Mouse (Mus musculus): ENCODE measurements around the gene Rln3.

DNA sequence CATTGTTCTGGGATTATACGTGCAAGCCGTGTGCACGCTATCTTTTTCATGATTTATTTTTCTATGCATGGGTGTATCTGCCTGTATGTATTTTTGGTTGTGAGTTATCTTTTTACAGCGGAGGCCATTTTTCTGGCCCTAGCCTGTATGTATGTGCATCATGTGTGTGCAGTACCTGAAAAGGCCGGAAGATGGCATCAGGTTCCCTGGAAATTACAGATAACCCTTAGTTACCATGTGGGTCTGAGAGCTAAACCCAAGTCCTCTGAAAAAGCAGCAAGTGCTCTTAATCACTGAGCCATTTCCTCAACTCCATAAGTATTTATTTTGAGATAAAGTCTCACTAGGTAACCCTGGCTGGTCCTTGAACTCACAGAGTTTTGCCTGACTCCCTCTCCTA lies 8.4 kb upstream of the Rln3 start:
- TF ChIP-seq POLR2A (IDR thresholded peaks at IDR 0.05; ENCODE audit: low read depth, low read length) (no peak), CTCF (IDR thresholded peaks at IDR 0.05; ENCODE audit: borderline replicate concordance, insufficient read depth, low read length) (no peak)

Data from embryonic fibroblast, embryonic 13.5 days (primary cell).